Mouse (Mus musculus): ENCODE measurements around the gene Kif17.

DNA sequence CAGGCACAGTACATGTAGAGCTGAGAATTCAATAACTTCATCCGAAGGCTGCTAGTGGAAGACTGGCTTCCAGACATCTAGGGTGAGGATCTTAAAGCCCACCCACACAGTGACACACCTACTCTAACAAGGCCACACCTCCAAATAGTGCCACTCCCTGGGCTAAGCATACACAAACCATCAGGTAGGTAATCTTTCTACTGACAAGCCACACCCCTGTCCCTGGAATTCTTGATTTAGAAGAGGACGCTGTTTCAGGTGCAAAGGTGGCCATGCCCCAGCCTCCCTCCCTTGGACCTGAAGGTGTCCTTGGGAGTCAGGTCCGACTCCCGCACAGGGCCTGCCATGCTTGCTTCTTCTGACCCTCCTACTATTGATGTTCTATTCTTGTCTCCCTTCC lies 82.9 kb downstream of the Kif17 start:
- no peak for TF ChIP-seq POLR2A (IDR thresholded peaks at IDR 0.05; ENCODE audit: low read depth, low read length)
- no peak for TF ChIP-seq CTCF (conservative IDR thresholded peaks at IDR 0.05; ENCODE audit: insufficient read depth, insufficient read length, low read depth, low read length)
